Mouse (Mus musculus): ENCODE measurements around the gene Stk31. TPM values are rescaled to one million over a fixed set of nuclear protein-coding genes. Genes with fewer than 3 reads are reported as not detected.
A peak's percentile ranks its signal among the peaks of the same experiment; 100 is the strongest.

Gene Stk31
- polyA plus RNA-seq (2014; fragmentation: Nextera tagmentation; extraction: Ambion mirVana) = 0.14 TPM in 1 of 2 replicates, not detected in the other

GRCm38 (mm10) chr6:49395316-49395715 is at the start of gene Stk31:
Stk31 (plus strand) TSS chr6:49395604.
- H3K27ac ChIP-seq (ENCODE audit: low read depth, low read length) = no peak within 1 kb of the TSS
- H3K9ac ChIP-seq (ENCODE audit: low read length) = no peak within 1 kb of the TSS
- no peak within 1 kb of the TSS for H3K4me2 ChIP-seq (ENCODE audit: low read depth)
- no peaks in the 10 kb centered on the region for H3K9me3 ChIP-seq (ENCODE audit: control insufficient read depth, low read length)
- no peaks in the 10 kb centered on the region for H3K36me3 ChIP-seq (ENCODE audit: control insufficient read depth, insufficient read depth, low read length)
- H3K4me1 ChIP-seq (ENCODE audit: control insufficient read depth, insufficient read depth, low read length) = no peaks in the 10 kb centered on the region
- no peak for ATAC-seq (ENCODE audit: insufficient read depth, low FRiP score, low TSS enrichment)
- H3K4me3 ChIP-seq (ENCODE audit: low read depth, low read length) = no peak within 1 kb of the TSS
- 81% methylated on average over 34 of the region's 34 CpGs for WGBS
- DNase-seq (ENCODE audit: low spot score) = no peak
- H3K27me3 ChIP-seq (ENCODE audit: control insufficient read depth, insufficient read depth, low read length) = no peaks in the 10 kb centered on the region

GRCm38 (mm10) chr6:49349826-49350225 is 45.6 kb upstream of the Stk31 start:
- ATAC-seq (ENCODE audit: insufficient read depth, low FRiP score, low TSS enrichment) = no peak
- no peaks in the 10 kb centered on the region for H3K4me1 ChIP-seq (ENCODE audit: control insufficient read depth, insufficient read depth, low read length)

DNA sequence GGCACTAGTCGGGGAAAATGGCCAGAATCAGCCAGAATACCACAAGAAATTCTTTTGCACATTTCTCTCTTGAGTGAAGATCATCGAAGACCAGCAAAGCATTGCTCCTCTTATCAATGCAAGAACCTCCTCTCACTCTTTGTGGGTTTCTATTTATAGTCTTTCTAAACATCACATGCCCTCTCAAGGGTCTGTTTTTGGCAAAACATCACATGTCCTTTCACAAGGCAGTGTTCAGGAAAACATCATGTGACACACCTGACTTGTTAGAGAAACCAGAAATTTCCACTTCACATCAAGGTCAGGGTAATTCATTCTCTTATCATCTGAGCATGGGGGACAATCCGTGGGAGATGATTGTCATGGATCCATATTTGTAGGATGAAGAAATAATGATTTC is 40.8 kb upstream of the Stk31 start:
- Histone ChIP-seq H3K27me3 (ENCODE audit: control insufficient read depth, insufficient read depth, low read length) (no peaks in the 10 kb centered on the region), H3K4me3 (ENCODE audit: low read depth, low read length) (no peak overlapping the region), H3K27ac (ENCODE audit: low read depth, low read length) (no peak overlapping the region), H3K9ac (ENCODE audit: low read length) (no peak overlapping the region), H3K4me1 (ENCODE audit: control insufficient read depth, insufficient read depth, low read length) (no peaks in the 10 kb centered on the region), H3K9me3 (ENCODE audit: control insufficient read depth, low read length) (no peaks in the 10 kb centered on the region), H3K4me2 (ENCODE audit: low read depth) (no peak overlapping the region), H3K36me3 (ENCODE audit: control insufficient read depth, insufficient read depth, low read length) (no peaks in the 10 kb centered on the region)
- ATAC-seq (ENCODE audit: insufficient read depth, low FRiP score, low TSS enrichment) (no peak), DNase-seq (ENCODE audit: low spot score) (no peak)
- 96% methylated on average over 3 of the region's 3 CpGs for WGBS

More at GRCm38 (mm10) chr6:49349826-49350225, 45.6 kb upstream of the Stk31 start:
- DNase-seq (ENCODE audit: low spot score) = no peak
- Histone ChIP-seq H3K9me3 (ENCODE audit: control insufficient read depth, low read length) (no peaks in the 10 kb centered on the region), H3K27me3 (ENCODE audit: control insufficient read depth, insufficient read depth, low read length) (no peaks in the 10 kb centered on the region), H3K4me2 (ENCODE audit: low read depth) (no peak overlapping the region), H3K4me3 (ENCODE audit: low read depth, low read length) (no peak overlapping the region), H3K9ac (ENCODE audit: low read length) (no peak overlapping the region), H3K27ac (ENCODE audit: low read depth, low read length) (no peak overlapping the region), H3K36me3 (ENCODE audit: control insufficient read depth, insufficient read depth, low read length) (no peaks in the 10 kb centered on the region)
- 93% methylated on average over 7 of the region's 7 CpGs for WGBS

DNA sequence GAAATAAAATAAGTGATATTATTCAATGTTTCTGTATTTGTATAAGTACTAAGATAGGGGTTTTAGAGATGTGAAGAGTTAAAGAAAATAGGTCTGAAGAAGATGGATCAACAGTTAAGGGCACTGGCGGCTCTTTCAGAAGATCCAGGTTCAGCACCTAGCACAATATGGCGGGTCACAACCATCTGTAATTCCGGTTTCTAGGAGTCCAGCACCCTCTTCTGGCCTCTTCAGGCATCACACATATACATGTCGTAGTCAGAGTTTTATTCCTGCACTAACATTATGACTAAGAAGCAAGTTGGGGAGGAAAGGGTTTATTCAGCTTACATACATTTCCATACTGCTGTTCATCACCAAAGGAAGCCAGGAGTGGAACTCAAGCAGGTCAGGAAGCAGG is 40.2 kb upstream of the Stk31 start:
- Histone ChIP-seq H3K36me3 (ENCODE audit: control insufficient read depth, insufficient read depth, low read length) (no peaks in the 10 kb centered on the region), H3K4me2 (ENCODE audit: low read depth) (no peak overlapping the region), H3K4me1 (ENCODE audit: control insufficient read depth, insufficient read depth, low read length) (no peaks in the 10 kb centered on the region), H3K27me3 (ENCODE audit: control insufficient read depth, insufficient read depth, low read length) (no peaks in the 10 kb centered on the region), H3K9me3 (ENCODE audit: control insufficient read depth, low read length) (no peaks in the 10 kb centered on the region), H3K4me3 (ENCODE audit: low read depth, low read length) (no peak overlapping the region), H3K9ac (ENCODE audit: low read length) (no peak overlapping the region), H3K27ac (ENCODE audit: low read depth, low read length) (no peak overlapping the region)
- DNase-seq (ENCODE audit: low spot score) (no peak), ATAC-seq (ENCODE audit: insufficient read depth, low FRiP score, low TSS enrichment) (no peak)
- 67% methylated on average over 4 of the region's 4 CpGs for WGBS

DNA sequence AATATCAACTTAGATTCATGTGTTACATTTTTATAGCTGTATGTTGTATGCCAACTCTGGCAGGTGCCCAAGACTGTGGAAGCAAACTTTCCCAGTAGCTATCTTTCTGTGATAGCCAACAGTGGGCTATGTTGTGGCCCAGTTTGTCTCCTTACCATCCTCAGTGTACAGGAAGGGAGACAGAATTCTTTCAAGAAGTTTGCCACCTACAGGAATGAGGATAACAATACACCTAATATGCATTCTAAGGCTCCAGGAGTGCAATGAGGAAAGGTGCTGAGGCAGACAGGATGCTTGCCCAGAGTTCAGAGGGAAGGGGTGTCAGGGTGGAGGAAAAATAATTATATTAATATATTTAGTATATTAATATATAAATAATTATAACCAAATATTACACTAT is 35.0 kb upstream of the Stk31 start:
- DNase-seq (ENCODE audit: low spot score) = no peak
- Histone ChIP-seq H3K27me3 (ENCODE audit: control insufficient read depth, insufficient read depth, low read length) (no peaks in the 10 kb centered on the region), H3K27ac (ENCODE audit: low read depth, low read length) (no peak overlapping the region), H3K36me3 (ENCODE audit: control insufficient read depth, insufficient read depth, low read length) (no peaks in the 10 kb centered on the region), H3K4me3 (ENCODE audit: low read depth, low read length) (no peak overlapping the region), H3K4me1 (ENCODE audit: control insufficient read depth, insufficient read depth, low read length) (no peaks in the 10 kb centered on the region), H3K9ac (ENCODE audit: low read length) (no peak overlapping the region), H3K9me3 (ENCODE audit: control insufficient read depth, low read length) (no peaks in the 10 kb centered on the region), H3K4me2 (ENCODE audit: low read depth) (no peak overlapping the region)
- no peak for ATAC-seq (ENCODE audit: insufficient read depth, low FRiP score, low TSS enrichment)

DNA sequence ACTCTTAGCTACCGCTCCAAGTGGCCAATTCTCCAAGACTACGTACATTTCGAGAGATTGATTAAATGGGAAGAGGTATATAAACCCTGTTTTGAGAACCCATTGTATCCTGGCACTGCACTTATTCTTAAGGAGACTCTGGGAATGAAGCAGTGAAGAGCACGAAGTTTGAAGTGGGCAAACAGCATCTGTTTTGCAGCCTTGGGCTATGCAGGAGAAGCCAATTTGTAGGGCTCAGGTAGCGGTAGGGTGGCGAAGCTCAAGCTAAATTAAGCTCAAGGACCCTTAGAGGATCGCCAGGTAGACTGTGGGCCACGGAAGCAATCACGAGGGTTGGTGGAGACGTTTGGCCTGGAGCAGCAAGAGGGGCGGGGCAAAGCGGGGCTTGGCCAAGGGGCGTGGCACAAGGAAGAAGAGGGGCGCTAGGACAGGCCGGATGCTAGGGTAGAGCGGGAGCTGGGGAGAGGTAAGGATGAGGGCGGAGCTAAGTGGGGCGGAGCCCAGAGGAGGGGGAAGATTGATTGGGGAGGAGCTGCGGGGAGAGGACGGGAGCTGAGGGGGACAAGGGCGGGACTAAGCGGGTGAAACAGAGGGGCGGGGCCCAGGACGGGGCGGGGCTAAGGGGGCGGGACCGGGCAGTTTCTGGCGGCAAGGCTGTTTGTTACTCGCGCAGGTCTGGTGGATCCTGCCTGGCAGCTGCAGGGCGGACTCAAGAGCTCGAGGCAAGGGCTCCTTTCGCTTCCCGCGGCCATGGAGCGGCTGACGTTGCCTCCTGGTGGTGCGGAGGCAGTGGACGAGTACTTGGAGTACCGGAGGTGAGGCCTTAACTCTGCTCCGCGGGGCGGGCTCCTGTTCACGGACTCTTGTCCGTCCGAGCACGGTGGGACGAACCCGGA is 28.0 kb upstream of the Stk31 start, which contains the start of gene Fam221a:
Gene Fam221a, plus strand, starts transcription at position 581 of the 896 bp plus-strand sequence.
- Histone ChIP-seq H3K4me2 (ENCODE audit: low read depth) (peak within 1 kb of the TSS; percentile 81), H3K9ac (ENCODE audit: low read length) (peak within 1 kb of the TSS; percentile 71), H3K9me3 (ENCODE audit: control insufficient read depth, low read length) (no peaks in the 10 kb centered on the region), H3K27me3 (ENCODE audit: control insufficient read depth, insufficient read depth, low read length) (no peaks in the 10 kb centered on the region), H3K4me1 (ENCODE audit: control insufficient read depth, insufficient read depth, low read length) (no peaks in the 10 kb centered on the region; the same call in 1 of the 2 replicates), H3K4me3 (ENCODE audit: low read depth, low read length) (peak within 1 kb of the TSS; percentile 53), H3K36me3 (ENCODE audit: control insufficient read depth, insufficient read depth, low read length) (no peaks in the 10 kb centered on the region), H3K27ac (ENCODE audit: low read depth, low read length) (no peak within 1 kb of the TSS)
- DNase-seq (ENCODE audit: low spot score) (peak; percentile 94), ATAC-seq (ENCODE audit: insufficient read depth, low FRiP score, low TSS enrichment) (peak; percentile 99)
- WGBS = 3% methylated on average over 46 of the region's 49 CpGs

GRCm38 (mm10) chr6:49368212-49368611 is 27.2 kb upstream of the Stk31 start:
- H3K4me2 ChIP-seq (ENCODE audit: low read depth) = peak overlapping the region; percentile 81
- H3K4me3 ChIP-seq (ENCODE audit: low read depth, low read length) = peak overlapping the region; percentile 53
- H3K36me3 ChIP-seq (ENCODE audit: control insufficient read depth, insufficient read depth, low read length) = no peaks in the 10 kb centered on the region
- no peak for ATAC-seq (ENCODE audit: insufficient read depth, low FRiP score, low TSS enrichment)
- 43% methylated on average over 3 of the region's 3 CpGs for WGBS
- H3K4me1 ChIP-seq (ENCODE audit: control insufficient read depth, insufficient read depth, low read length) = no peaks in the 10 kb centered on the region; the same call in 1 of the 2 replicates
- no peaks in the 10 kb centered on the region for H3K27me3 ChIP-seq (ENCODE audit: control insufficient read depth, insufficient read depth, low read length)
- H3K9me3 ChIP-seq (ENCODE audit: control insufficient read depth, low read length) = no peaks in the 10 kb centered on the region
- DNase-seq (ENCODE audit: low spot score) = no peak
- H3K27ac ChIP-seq (ENCODE audit: low read depth, low read length) = no peak overlapping the region
- no peak overlapping the region for H3K9ac ChIP-seq (ENCODE audit: low read length)

GRCm38 (mm10) chr6:49372705-49373104 is 22.7 kb upstream of the Stk31 start:
- WGBS = 85% methylated on average over 4 of the region's 4 CpGs
- no peak overlapping the region for H3K27ac ChIP-seq (ENCODE audit: low read depth, low read length)
- no peak for ATAC-seq (ENCODE audit: insufficient read depth, low FRiP score, low TSS enrichment)

GRCm38 (mm10) chr6:49373943-49374342 is 21.5 kb upstream of the Stk31 start:
- DNase-seq (ENCODE audit: low spot score) (no peak), ATAC-seq (ENCODE audit: insufficient read depth, low FRiP score, low TSS enrichment) (no peak)
- Histone ChIP-seq H3K4me3 (ENCODE audit: low read depth, low read length) (no peak overlapping the region), H3K9me3 (ENCODE audit: control insufficient read depth, low read length) (no peaks in the 10 kb centered on the region), H3K36me3 (ENCODE audit: control insufficient read depth, insufficient read depth, low read length) (no peaks in the 10 kb centered on the region), H3K4me2 (ENCODE audit: low read depth) (no peak overlapping the region), H3K9ac (ENCODE audit: low read length) (no peak overlapping the region), H3K27me3 (ENCODE audit: control insufficient read depth, insufficient read depth, low read length) (no peaks in the 10 kb centered on the region), H3K27ac (ENCODE audit: low read depth, low read length) (no peak overlapping the region), H3K4me1 (ENCODE audit: control insufficient read depth, insufficient read depth, low read length) (no peaks in the 10 kb centered on the region)
- WGBS = 76% methylated on average over 2 of the region's 2 CpGs

More at GRCm38 (mm10) chr6:49372705-49373104, 22.7 kb upstream of the Stk31 start:
- no peak overlapping the region for H3K4me2 ChIP-seq (ENCODE audit: low read depth)
- no peak for DNase-seq (ENCODE audit: low spot score)
- H3K4me3 ChIP-seq (ENCODE audit: low read depth, low read length) = no peak overlapping the region
- no peaks in the 10 kb centered on the region for H3K9me3 ChIP-seq (ENCODE audit: control insufficient read depth, low read length)
- H3K9ac ChIP-seq (ENCODE audit: low read length) = no peak overlapping the region
- no peaks in the 10 kb centered on the region; the same call in 1 of the 2 replicates for H3K4me1 ChIP-seq (ENCODE audit: control insufficient read depth, insufficient read depth, low read length)
- H3K36me3 ChIP-seq (ENCODE audit: control insufficient read depth, insufficient read depth, low read length) = no peaks in the 10 kb centered on the region
- H3K27me3 ChIP-seq (ENCODE audit: control insufficient read depth, insufficient read depth, low read length) = no peaks in the 10 kb centered on the region
